Mouse (Mus musculus) liver, embryonic 12.5 days (tissue): ENCODE measurements around the gene Tmem269. TPM values are rescaled to one million over a fixed set of nuclear protein-coding genes. Genes with fewer than 3 reads are reported as not detected.

Experiments used
- ATAC-seq: fragments of 200-750 bp; cut with Nextera tagmentation; 2 replicates; pipeline ENCODE4 v1.8.0; 2017; ENCODE audit warnings: moderate number of reproducible peaks, mild to moderate bottlenecking, moderate library complexity
- H3K27ac ChIP-seq: fragments of 300-500 bp; sonication (generic); 2 replicates; pipeline ENCODE4 v1.5.1; 2016; ENCODE audit warnings: mild to moderate bottlenecking
- H3K27me3 ChIP-seq: fragments of 300-500 bp; sonication (generic); replicated peaks from 2 replicates; pipeline ENCODE4 v1.6.1; 2016; ENCODE audit warnings: mild to moderate bottlenecking, moderate library complexity
- H3K36me3 ChIP-seq: fragments of 300-500 bp; sonication (generic); 2 replicates; pipeline ENCODE4 v1.6.1; 2016; ENCODE audit warnings: mild to moderate bottlenecking, moderate library complexity
- H3K4me1 ChIP-seq: fragments of 300-500 bp; sonication (generic); 2 replicates; pipeline ENCODE4 v1.6.1; 2016
- H3K4me2 ChIP-seq: fragments of 300-500 bp; sonication (generic); 2 replicates; pipeline ENCODE4 v1.6.1; 2016; ENCODE audit warnings: mild to moderate bottlenecking, moderate library complexity
- H3K4me3 ChIP-seq: fragments of 300-500 bp; sonication (generic); 2 replicates; pipeline ENCODE4 v1.5.1; 2016; ENCODE audit warnings: mild to moderate bottlenecking, moderate library complexity
- H3K9ac ChIP-seq: fragments of 300-500 bp; sonication (generic); 2 replicates; pipeline ENCODE4 v1.6.1; 2016; ENCODE audit warnings: mild to moderate bottlenecking, moderate library complexity
- H3K9me3 ChIP-seq: fragments of 300-500 bp; sonication (generic); replicated peaks from 2 replicates; pipeline ENCODE4 v1.6.1; 2016; ENCODE audit warnings: mild to moderate bottlenecking, moderate library complexity
- WGBS: fragments of 180-500 bp; shearing (Covaris S2); methylation state at CpG from one replicate; pipeline ENCODE4 v1.1.7; 2016; ENCODE audit not compliant: insufficient replicate concordance; 5-methylcytosine and 5-hydroxymethylcytosine counted together
- polyA plus RNA-seq: library from polyadenylated mRNA; unstranded; fragments of >200 nt; fragmentation: Nextera tagmentation; extraction: Ambion mirVana; gene quantifications from 2 replicates; pipeline ENCODE4 v1.2.1, GENCODE M21; 2016

Gene Tmem269
- polyA plus RNA-seq = not detected in 2 replicates

DNA sequence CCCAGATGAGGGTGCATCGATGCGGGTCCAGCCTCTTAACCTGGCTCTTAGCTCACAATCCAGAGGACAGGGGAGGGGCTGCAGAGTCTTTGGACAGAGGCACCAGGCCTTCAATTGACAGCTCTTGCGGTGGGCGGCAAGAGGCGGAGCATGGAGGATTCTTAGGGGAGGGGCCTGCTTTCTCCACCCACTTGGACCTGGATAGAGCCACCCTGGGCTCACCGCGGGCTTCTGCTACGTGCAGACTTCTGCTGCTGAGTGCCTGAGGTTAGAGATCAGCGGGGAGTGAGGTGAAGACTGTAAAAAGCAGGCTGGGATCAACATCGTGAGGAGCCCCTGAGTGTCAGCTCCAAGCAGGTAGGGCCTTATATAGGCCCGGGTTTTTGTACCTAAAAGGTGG is at the start of gene Tmem269:
TSS of gene Tmem269 (minus strand) at position 49 of the 400 bp plus-strand sequence.
- ATAC-seq = peak; percentile 40; the same call in 1 of the 2 replicates
- no peak within 1 kb of the TSS for H3K27ac ChIP-seq
- no peak within 1 kb of the TSS for H3K4me2 ChIP-seq
- peaks cover 29% of the 10 kb centered on the region for H3K27me3 ChIP-seq
- WGBS = 11% methylated on average over 11 of the region's 11 CpGs
- H3K9me3 ChIP-seq = no peaks in the 10 kb centered on the region
- no peaks in the 10 kb centered on the region for H3K36me3 ChIP-seq
- no peak within 1 kb of the TSS for H3K4me3 ChIP-seq
- no peak within 1 kb of the TSS for H3K9ac ChIP-seq
- peaks cover 13% of the 10 kb centered on the region for H3K4me1 ChIP-seq

- H3K27me3 ChIP-seq = no peaks in the 10 kb centered on the region
- 53% methylated on average over 13 of the region's 13 CpGs for WGBS
- no peak for ATAC-seq
- no peak overlapping the region for H3K9ac ChIP-seq
- no peak overlapping the region for H3K4me3 ChIP-seq
- no peaks in the 10 kb centered on the region for H3K9me3 ChIP-seq
- H3K4me1 ChIP-seq = peaks cover 9% of the 10 kb centered on the region
- H3K4me2 ChIP-seq = no peak overlapping the region
- peaks cover 23% of the 10 kb centered on the region for H3K36me3 ChIP-seq
- no peak overlapping the region for H3K27ac ChIP-seq
Observed at GRCm38 (mm10) chr4:119266606-119267005, 48.6 kb upstream of the Tmem269 start.

- ATAC-seq = no peak
- H3K4me2 ChIP-seq = no peak overlapping the region
- H3K4me1 ChIP-seq = 0 out of 2 replicates have a peak, but pooled peaks cover 5% of the 10 kb centered on the region
- WGBS = 68% methylated on average over 3 of the region's 3 CpGs
- no peak overlapping the region for H3K4me3 ChIP-seq
- no peak overlapping the region for H3K9ac ChIP-seq
- H3K27me3 ChIP-seq = no peaks in the 10 kb centered on the region
- H3K36me3 ChIP-seq = no peaks in the 10 kb centered on the region; the same call in 1 of the 2 replicates
- H3K27ac ChIP-seq = no peak overlapping the region
- no peaks in the 10 kb centered on the region for H3K9me3 ChIP-seq
Observed at GRCm38 (mm10) chr4:119263459-119263858, 45.4 kb upstream of the Tmem269 start.

DNA sequence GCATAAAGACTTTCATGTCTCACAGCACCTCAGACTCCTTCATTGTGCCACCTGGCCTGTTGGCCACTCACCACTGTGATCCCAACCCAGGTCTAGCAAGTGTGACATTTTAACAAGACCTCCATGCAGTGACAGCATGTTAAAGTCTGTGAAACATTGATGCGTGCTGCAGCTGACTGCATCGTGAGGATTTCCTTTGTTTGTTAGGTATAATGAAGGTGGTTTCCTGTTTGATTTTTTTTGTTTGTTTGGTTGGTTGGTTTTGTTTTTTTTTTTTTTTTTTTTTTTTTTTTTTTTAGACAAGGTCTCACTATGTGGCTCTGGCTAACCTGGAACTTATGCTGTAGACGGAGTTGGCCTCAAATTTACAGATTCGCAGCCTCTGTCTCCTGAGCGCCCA is 44.5 kb upstream of the Tmem269 start:
- H3K9ac ChIP-seq = no peak overlapping the region
- no peak overlapping the region for H3K27ac ChIP-seq
- no peak overlapping the region for H3K4me3 ChIP-seq
- H3K36me3 ChIP-seq = no peaks in the 10 kb centered on the region
- no peak overlapping the region for H3K4me2 ChIP-seq
- no peaks in the 10 kb centered on the region for H3K27me3 ChIP-seq
- 78% methylated on average over 5 of the region's 5 CpGs for WGBS
- ATAC-seq = no peak
- no peaks in the 10 kb centered on the region for H3K9me3 ChIP-seq
- 0 out of 2 replicates have a peak, but pooled peaks cover 5% of the 10 kb centered on the region for H3K4me1 ChIP-seq

DNA sequence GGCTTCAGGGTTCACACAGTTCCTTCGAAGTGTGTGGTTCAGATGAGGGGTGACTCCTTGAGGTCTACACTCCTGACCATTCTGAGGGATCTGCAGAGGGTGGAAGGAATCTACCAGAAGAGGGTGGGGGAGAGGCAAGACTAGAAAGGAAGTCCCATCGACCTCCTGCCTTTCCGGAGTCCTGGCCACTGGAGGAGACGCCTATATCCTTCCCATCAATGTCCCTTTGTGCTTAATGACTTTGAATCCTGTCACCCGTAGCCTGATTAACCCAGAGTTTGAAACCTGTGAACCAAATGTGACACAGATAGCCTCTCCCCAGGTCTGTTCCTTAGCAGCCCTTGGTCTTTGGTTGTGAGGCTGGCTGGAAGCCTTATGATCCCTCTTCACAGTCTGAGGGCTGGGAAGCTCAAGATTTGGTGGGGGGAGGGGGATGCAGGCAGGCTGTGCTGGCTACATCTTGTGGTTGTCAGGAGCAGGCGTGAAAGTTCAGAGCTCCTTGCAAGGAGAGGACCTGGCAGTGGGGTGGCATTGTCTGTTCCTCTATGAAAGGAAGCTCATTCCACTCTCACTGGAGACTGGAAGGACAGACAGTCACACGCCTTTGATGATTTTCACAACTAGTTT is 43.2 kb upstream of the Tmem269 start:
- H3K4me3 ChIP-seq = no peak overlapping the region
- no peak overlapping the region for H3K4me2 ChIP-seq
- H3K9ac ChIP-seq = no peak overlapping the region
- H3K27ac ChIP-seq = no peak overlapping the region
- no peak for ATAC-seq
- no peaks in the 10 kb centered on the region for H3K9me3 ChIP-seq
- WGBS = 22% methylated on average over 7 of the region's 7 CpGs
- no peaks in the 10 kb centered on the region for H3K36me3 ChIP-seq
- no peaks in the 10 kb centered on the region for H3K27me3 ChIP-seq
- H3K4me1 ChIP-seq = 0 out of 2 replicates have a peak, but pooled peaks cover 5% of the 10 kb centered on the region

- WGBS = 60% methylated on average over 15 of the region's 15 CpGs
- Histone ChIP-seq H3K9ac (no peak overlapping the region), H3K4me3 (no peak overlapping the region), H3K36me3 (no peaks in the 10 kb centered on the region), H3K4me1 (0 out of 2 replicates have a peak, but pooled peaks cover 5% of the 10 kb centered on the region), H3K27ac (no peak overlapping the region), H3K9me3 (no peaks in the 10 kb centered on the region), H3K27me3 (peaks cover 6% of the 10 kb centered on the region; the same call in 1 of the 2 replicates), H3K4me2 (no peak overlapping the region)
- peak; percentile 57 for ATAC-seq
Observed at GRCm38 (mm10) chr4:119259344-119260254, 41.6 kb upstream of the Tmem269 start.

- no peak overlapping the region for H3K4me2 ChIP-seq
- H3K27me3 ChIP-seq = peaks cover 6% of the 10 kb centered on the region; the same call in 1 of the 2 replicates
- no peak overlapping the region for H3K27ac ChIP-seq
- no peaks in the 10 kb centered on the region for H3K36me3 ChIP-seq
- H3K9ac ChIP-seq = no peak overlapping the region
- WGBS = 66% methylated on average over 6 of the region's 6 CpGs
- H3K9me3 ChIP-seq = no peaks in the 10 kb centered on the region
- H3K4me3 ChIP-seq = no peak overlapping the region
- H3K4me1 ChIP-seq = 0 out of 2 replicates have a peak, but pooled peaks cover 7% of the 10 kb centered on the region
- ATAC-seq = no peak
Observed at GRCm38 (mm10) chr4:119257083-119257482, 39.1 kb upstream of the Tmem269 start.

DNA sequence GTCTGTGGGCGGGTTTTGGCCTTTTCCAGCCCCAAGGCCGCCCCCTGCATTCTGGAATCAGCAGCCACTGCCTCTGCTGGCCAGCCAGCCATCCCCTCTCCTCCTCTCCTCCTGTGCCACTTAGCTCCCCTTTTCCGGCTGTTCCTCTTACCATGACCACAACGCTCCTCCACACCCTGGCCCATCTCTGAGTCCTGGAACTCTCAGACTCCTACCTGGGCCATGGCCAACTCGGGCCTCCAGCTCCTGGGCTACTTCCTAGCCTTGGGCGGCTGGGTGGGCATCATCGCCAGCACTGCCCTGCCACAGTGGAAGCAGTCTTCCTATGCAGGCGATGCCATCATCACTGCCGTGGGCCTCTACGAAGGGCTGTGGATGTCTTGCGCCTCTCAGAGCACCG is 37.3 kb upstream of the Tmem269 start, which contains the start of gene Cldn19:
TSS of gene Cldn19 (plus strand) at position 64 of the 400 bp plus-strand sequence.
- Histone ChIP-seq H3K27me3 (peaks cover 6% of the 10 kb centered on the region; the same call in 1 of the 2 replicates), H3K4me3 (no peak within 1 kb of the TSS), H3K9me3 (no peaks in the 10 kb centered on the region), H3K9ac (no peak within 1 kb of the TSS), H3K27ac (no peak within 1 kb of the TSS), H3K4me1 (0 out of 2 replicates have a peak, but pooled peaks cover 7% of the 10 kb centered on the region), H3K4me2 (no peak within 1 kb of the TSS), H3K36me3 (no peaks in the 10 kb centered on the region)
- no peak for ATAC-seq
- WGBS = 71% methylated on average over 12 of the region's 12 CpGs

DNA sequence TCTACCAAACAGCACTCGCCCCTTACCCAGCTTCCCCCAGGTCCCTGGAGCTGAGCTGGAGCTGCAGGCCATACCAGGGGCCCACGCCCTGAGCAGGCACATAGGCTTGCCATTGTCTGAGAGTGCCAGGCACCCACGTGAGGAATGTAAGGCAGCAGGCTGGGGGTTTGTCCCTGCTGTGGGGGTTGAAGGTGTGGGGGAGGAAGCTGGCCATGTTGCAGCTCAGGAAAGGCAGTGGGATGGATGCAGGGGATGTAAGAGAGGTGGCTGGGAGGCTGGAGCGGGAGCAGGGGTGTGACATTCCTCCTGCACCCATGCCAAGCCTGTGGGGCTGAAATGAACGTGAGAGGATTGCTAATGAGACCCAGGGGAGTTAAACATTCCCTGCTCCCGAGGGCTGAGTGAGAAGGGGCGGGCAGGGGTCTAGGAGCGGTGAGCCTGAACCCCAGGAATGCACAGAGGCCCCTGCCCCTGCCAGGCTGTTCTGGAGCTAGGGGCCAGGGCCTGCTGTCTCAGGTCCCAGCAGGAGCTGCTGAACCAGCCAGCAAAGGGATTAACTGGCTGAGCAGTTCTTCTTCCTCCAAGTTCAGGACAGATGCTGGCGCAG is 36.1 kb upstream of the Tmem269 start:
- ATAC-seq = no peak
- H3K9me3 ChIP-seq = no peaks in the 10 kb centered on the region
- WGBS = 42% methylated on average over 9 of the region's 9 CpGs
- no peak overlapping the region for H3K9ac ChIP-seq
- H3K4me1 ChIP-seq = 0 out of 2 replicates have a peak, but pooled peaks cover 2% of the 10 kb centered on the region
- no peak overlapping the region for H3K4me3 ChIP-seq
- H3K27ac ChIP-seq = no peak overlapping the region
- no peaks in the 10 kb centered on the region for H3K36me3 ChIP-seq
- H3K27me3 ChIP-seq = peaks cover 6% of the 10 kb centered on the region; the same call in 1 of the 2 replicates
- no peak overlapping the region for H3K4me2 ChIP-seq

- ATAC-seq = no peak
- Histone ChIP-seq H3K4me2 (no peak overlapping the region), H3K4me1 (0 out of 2 replicates have a peak, but pooled peaks cover 5% of the 10 kb centered on the region), H3K4me3 (no peak overlapping the region), H3K9ac (no peak overlapping the region), H3K27me3 (peaks cover 6% of the 10 kb centered on the region; the same call in 1 of the 2 replicates), H3K36me3 (peaks cover 12% of the 10 kb centered on the region), H3K9me3 (no peaks in the 10 kb centered on the region), H3K27ac (no peak overlapping the region)
- WGBS = 50% methylated on average over 7 of the region's 7 CpGs
Observed at GRCm38 (mm10) chr4:119252025-119252808, 34.2 kb upstream of the Tmem269 start.

GRCm38 (mm10) chr4:119248407-119248965 is 30.5 kb upstream of the Tmem269 start:
- 0 out of 2 replicates have a peak, but pooled peaks cover 3% of the 10 kb centered on the region for H3K4me1 ChIP-seq
- H3K36me3 ChIP-seq = peaks cover 42% of the 10 kb centered on the region
- no peak for ATAC-seq
- no peak overlapping the region for H3K4me3 ChIP-seq
- no peak overlapping the region for H3K27ac ChIP-seq
- H3K4me2 ChIP-seq = no peak overlapping the region
- H3K9me3 ChIP-seq = no peaks in the 10 kb centered on the region
- 80% methylated on average over 11 of the region's 11 CpGs for WGBS
- no peaks in the 10 kb centered on the region for H3K27me3 ChIP-seq
- H3K9ac ChIP-seq = no peak overlapping the region
